Mouse (Mus musculus): ENCODE measurements around the gene Tnfaip2. TPM values are rescaled to one million over a fixed set of nuclear protein-coding genes. Genes with fewer than 3 reads are reported as not detected.

Tnfaip2 gene
- polyA plus RNA-seq, 1 experiment from 2014 or later = 17.0 TPM

GRCm38 (mm10) chr12:111489261-111489865 lies 47.1 kb downstream of the Tnfaip2 start:
- Histone ChIP-seq H3K36me3 (ENCODE audit: insufficient read depth, low read length) (no peaks in the 10 kb centered on the region), H3K4me1 (ENCODE audit: insufficient read depth, low read depth, low read length) (no peaks in the 10 kb centered on the region), H3K9ac (replicated peaks; ENCODE audit: low read depth) (no peak overlapping the region), H3K9me3 (ENCODE audit: low read length) (no peaks in the 10 kb centered on the region), H3K4me2 (replicated peaks; ENCODE audit: low read depth, low read length) (no peak overlapping the region), H3K27me3 (replicated peaks; ENCODE audit: insufficient read depth, low read length) (peaks cover 15% of the 10 kb centered on the region), H3K4me3 (ENCODE audit: low read depth, low read length) (no peak overlapping the region), H3K27ac (ENCODE audit: low read length) (no peak overlapping the region)
- 62% methylated on average over 11 of the region's 11 CpGs for WGBS
- ATAC-seq (no peak), DNase-seq (ENCODE audit: low spot score) (no peak)
- TF ChIP-seq CTCF (IDR thresholded peaks at IDR 0.05) (no peak), EP300 (IDR thresholded peaks at IDR 0.05) (no peak)

GRCm38 (mm10) chr12:111494931-111495330 lies 52.7 kb downstream of the Tnfaip2 start:
- TF ChIP-seq CTCF (IDR thresholded peaks at IDR 0.05) (no peak), EP300 (IDR thresholded peaks at IDR 0.05) (no peak)
- Histone ChIP-seq H3K27ac (ENCODE audit: low read length) (no peak overlapping the region), H3K27me3 (replicated peaks; ENCODE audit: insufficient read depth, low read length) (no peaks in the 10 kb centered on the region), H3K4me1 (ENCODE audit: insufficient read depth, low read depth, low read length) (no peaks in the 10 kb centered on the region), H3K9me3 (ENCODE audit: low read length) (no peaks in the 10 kb centered on the region), H3K9ac (replicated peaks; ENCODE audit: low read depth) (no peak overlapping the region), H3K4me2 (replicated peaks; ENCODE audit: low read depth, low read length) (no peak overlapping the region), H3K36me3 (ENCODE audit: insufficient read depth, low read length) (no peaks in the 10 kb centered on the region), H3K4me3 (ENCODE audit: low read depth, low read length) (no peak overlapping the region)
- DNase-seq (ENCODE audit: low spot score) = no peak
- no peak for ATAC-seq
- WGBS = 67% methylated on average over 4 of the region's 4 CpGs

- H3K36me3 ChIP-seq (ENCODE audit: insufficient read depth, low read length) = no peaks in the 10 kb centered on the region
- H3K9ac ChIP-seq (replicated peaks; ENCODE audit: low read depth) = no peak overlapping the region
- no peak overlapping the region for H3K4me3 ChIP-seq (ENCODE audit: low read depth, low read length)
- H3K4me2 ChIP-seq (replicated peaks; ENCODE audit: low read depth, low read length) = no peak overlapping the region
- no peaks in the 10 kb centered on the region for H3K4me1 ChIP-seq (ENCODE audit: insufficient read depth, low read depth, low read length)
- no peak for DNase-seq (ENCODE audit: low spot score)
- WGBS = 56% methylated on average over 2 of the region's 2 CpGs
- H3K27ac ChIP-seq (ENCODE audit: low read length) = no peak overlapping the region
- H3K27me3 ChIP-seq (replicated peaks; ENCODE audit: insufficient read depth, low read length) = no peaks in the 10 kb centered on the region
- no peak for ATAC-seq
- H3K9me3 ChIP-seq (ENCODE audit: low read length) = no peaks in the 10 kb centered on the region
- no peak for TF ChIP-seq EP300 (IDR thresholded peaks at IDR 0.05)
- TF ChIP-seq CTCF (IDR thresholded peaks at IDR 0.05) = peak; percentile 50
These were observed 54.8 kb downstream of the Tnfaip2 start for GRCm38 (mm10) chr12:111497076-111497475.

- TF ChIP-seq CTCF (IDR thresholded peaks at IDR 0.05) = no peak
- TF ChIP-seq EP300 (IDR thresholded peaks at IDR 0.05) = no peak
- Histone ChIP-seq H3K4me1 (ENCODE audit: insufficient read depth, low read depth, low read length) (no peaks in the 10 kb centered on the region), H3K4me3 (ENCODE audit: low read depth, low read length) (no peak overlapping the region), H3K27me3 (replicated peaks; ENCODE audit: insufficient read depth, low read length) (no peaks in the 10 kb centered on the region), H3K27ac (ENCODE audit: low read length) (no peak overlapping the region), H3K36me3 (ENCODE audit: insufficient read depth, low read length) (no peaks in the 10 kb centered on the region), H3K4me2 (replicated peaks; ENCODE audit: low read depth, low read length) (no peak overlapping the region), H3K9ac (replicated peaks; ENCODE audit: low read depth) (no peak overlapping the region), H3K9me3 (ENCODE audit: low read length) (no peaks in the 10 kb centered on the region)
- no peak for DNase-seq (ENCODE audit: low spot score)
- WGBS = 57% methylated on average over 5 of the region's 5 CpGs
- ATAC-seq = no peak
These were observed 57.3 kb downstream of the Tnfaip2 start for GRCm38 (mm10) chr12:111499617-111500016.

GRCm38 (mm10) chr12:111500725-111501124 lies 58.5 kb downstream of the Tnfaip2 start:
- no peak for ATAC-seq
- Histone ChIP-seq H3K4me1 (ENCODE audit: insufficient read depth, low read depth, low read length) (no peaks in the 10 kb centered on the region), H3K9me3 (ENCODE audit: low read length) (no peaks in the 10 kb centered on the region), H3K27me3 (replicated peaks; ENCODE audit: insufficient read depth, low read length) (no peaks in the 10 kb centered on the region), H3K4me3 (ENCODE audit: low read depth, low read length) (no peak overlapping the region), H3K9ac (replicated peaks; ENCODE audit: low read depth) (no peak overlapping the region), H3K36me3 (ENCODE audit: insufficient read depth, low read length) (no peaks in the 10 kb centered on the region), H3K27ac (ENCODE audit: low read length) (no peak overlapping the region), H3K4me2 (replicated peaks; ENCODE audit: low read depth, low read length) (no peak overlapping the region)
- WGBS = 45% methylated on average over 5 of the region's 5 CpGs
- DNase-seq (ENCODE audit: low spot score) = no peak
- no peak for TF ChIP-seq EP300 (IDR thresholded peaks at IDR 0.05)

GRCm38 (mm10) chr12:111503063-111503567 lies 60.8 kb downstream of the Tnfaip2 start:
- no peaks in the 10 kb centered on the region for H3K36me3 ChIP-seq (ENCODE audit: insufficient read depth, low read length)
- H3K4me1 ChIP-seq (ENCODE audit: insufficient read depth, low read depth, low read length) = no peaks in the 10 kb centered on the region
- WGBS = 45% methylated on average over 12 of the region's 12 CpGs
- no peak overlapping the region for H3K27ac ChIP-seq (ENCODE audit: low read length)
- no peak overlapping the region for H3K4me3 ChIP-seq (ENCODE audit: low read depth, low read length)
- TF ChIP-seq EP300 (IDR thresholded peaks at IDR 0.05) (no peak), CTCF (IDR thresholded peaks at IDR 0.05) (no peak)
- H3K4me2 ChIP-seq (replicated peaks; ENCODE audit: low read depth, low read length) = no peak overlapping the region
- H3K27me3 ChIP-seq (replicated peaks; ENCODE audit: insufficient read depth, low read length) = no peaks in the 10 kb centered on the region
- DNase-seq (ENCODE audit: low spot score) (no peak), ATAC-seq (peak; percentile 54)
- no peak overlapping the region for H3K9ac ChIP-seq (replicated peaks; ENCODE audit: low read depth)
- H3K9me3 ChIP-seq (ENCODE audit: low read length) = no peaks in the 10 kb centered on the region

Measured in lung, postnatal 0 days (tissue).